Mouse (Mus musculus): Measurements from ENCODE around the gene Vmn1r13. TPM values are rescaled to one million over a fixed set of nuclear protein-coding genes. Genes with fewer than 3 reads are reported as not detected.
"Not testable (repeated sequence)": the region's sequence is repeated elsewhere in the genome, so short reads cannot be mapped to it uniquely, and the experiment has no call there.

Vmn1r13 gene
- total RNA-seq (2014; rRNA removed; ENCODE audit: low replicate concordance) (not detected in 2 replicates), polyA plus RNA-seq (2015; fragmentation: Nextera tagmentation; extraction: Ambion mirVana) (not detected in 2 replicates)

- ATAC-seq (ENCODE audit: insufficient read depth, low read depth); H3K36me3 ChIP-seq (replicated peaks; ENCODE audit: control insufficient read depth, insufficient read depth, low read length); H3K9me3 ChIP-seq (replicated peaks; ENCODE audit: control insufficient read depth, low read length); H3K27ac ChIP-seq (ENCODE audit: low read depth); H3K27me3 ChIP-seq (ENCODE audit: control insufficient read depth, insufficient read depth, low read length); H3K4me1 ChIP-seq (ENCODE audit: control insufficient read depth, insufficient read depth); H3K4me2 ChIP-seq (ENCODE audit: low read depth, low read length); DNase-seq (ENCODE audit: low spot score); H3K9ac ChIP-seq (replicated peaks; ENCODE audit: low read depth, low read length); H3K4me3 ChIP-seq (ENCODE audit: low read depth, low read length): not testable (repeated sequence)
- WGBS = 88% methylated on average over 1 of the region's 1 CpGs
Measured at GRCm38 (mm10) chr6:57202990-57203389, at the start of gene Vmn1r13. Gene Vmn1r13, plus strand, starts transcription at chr6:57203290.

- Histone ChIP-seq H3K4me3 (ENCODE audit: low read depth, low read length) (no peak within 1 kb of the TSS), H3K9ac (replicated peaks; ENCODE audit: low read depth, low read length) (no peak within 1 kb of the TSS), H3K4me2 (ENCODE audit: low read depth, low read length) (no peak within 1 kb of the TSS), H3K27ac (ENCODE audit: low read depth) (no peak within 1 kb of the TSS), H3K27me3 (ENCODE audit: control insufficient read depth, insufficient read depth, low read length) (no peaks in the 10 kb centered on the region), H3K9me3 (replicated peaks; ENCODE audit: control insufficient read depth, low read length) (no peaks in the 10 kb centered on the region), H3K36me3 (replicated peaks; ENCODE audit: control insufficient read depth, insufficient read depth, low read length) (no peaks in the 10 kb centered on the region), H3K4me1 (ENCODE audit: control insufficient read depth, insufficient read depth) (no peaks in the 10 kb centered on the region)
- no peak for TF ChIP-seq CTCF (IDR thresholded peaks at IDR 0.05; ENCODE audit: low read depth)
- TF ChIP-seq EP300 (IDR thresholded peaks at IDR 0.05; ENCODE audit: low read depth) = no peak
- WGBS = 74% methylated on average over 2 of the region's 2 CpGs
- DNase-seq (ENCODE audit: low spot score) (no peak), ATAC-seq (ENCODE audit: insufficient read depth, low read depth) (no peak)
Measured at GRCm38 (mm10) chr6:57156619-57157018, 46.5 kb upstream of the Vmn1r13 start, which contains the start of gene Vmn1r12. Gene Vmn1r12, plus strand, starts transcription at chr6:57156919.

- H3K9ac ChIP-seq (replicated peaks; ENCODE audit: low read depth, low read length); H3K27ac ChIP-seq (ENCODE audit: low read depth); DNase-seq (ENCODE audit: low spot score); H3K4me1 ChIP-seq (ENCODE audit: control insufficient read depth, insufficient read depth); H3K36me3 ChIP-seq (replicated peaks; ENCODE audit: control insufficient read depth, insufficient read depth, low read length); H3K9me3 ChIP-seq (replicated peaks; ENCODE audit: control insufficient read depth, low read length); ATAC-seq (ENCODE audit: insufficient read depth, low read depth); H3K27me3 ChIP-seq (ENCODE audit: control insufficient read depth, insufficient read depth, low read length); H3K4me2 ChIP-seq (ENCODE audit: low read depth, low read length); H3K4me3 ChIP-seq (ENCODE audit: low read depth, low read length): not testable (repeated sequence)
- WGBS = 53% methylated on average over 3 of the region's 3 CpGs
Measured at GRCm38 (mm10) chr6:57190016-57190415, 13.1 kb upstream of the Vmn1r13 start.

GRCm38 (mm10) chr6:57231386-57231785 is 28.3 kb downstream of the Vmn1r13 start, which contains the start of gene Vmn1r14:
Gene Vmn1r14, plus strand, starts transcription at chr6:57231686.
- WGBS = 84% methylated on average over 3 of the region's 3 CpGs
- no peak for DNase-seq (ENCODE audit: low spot score)
- TF ChIP-seq CTCF (IDR thresholded peaks at IDR 0.05; ENCODE audit: low read depth) = no peak
- TF ChIP-seq EP300 (IDR thresholded peaks at IDR 0.05; ENCODE audit: low read depth) = no peak
- Histone ChIP-seq H3K27ac (ENCODE audit: low read depth) (no peak within 1 kb of the TSS), H3K9ac (replicated peaks; ENCODE audit: low read depth, low read length) (no peak within 1 kb of the TSS), H3K4me1 (ENCODE audit: control insufficient read depth, insufficient read depth) (no peaks in the 10 kb centered on the region), H3K27me3 (ENCODE audit: control insufficient read depth, insufficient read depth, low read length) (no peaks in the 10 kb centered on the region), H3K36me3 (replicated peaks; ENCODE audit: control insufficient read depth, insufficient read depth, low read length) (no peaks in the 10 kb centered on the region), H3K9me3 (replicated peaks; ENCODE audit: control insufficient read depth, low read length) (no peaks in the 10 kb centered on the region), H3K4me2 (ENCODE audit: low read depth, low read length) (no peak within 1 kb of the TSS), H3K4me3 (ENCODE audit: low read depth, low read length) (no peak within 1 kb of the TSS)
- no peak for ATAC-seq (ENCODE audit: insufficient read depth, low read depth)

- Histone ChIP-seq H3K4me1 (ENCODE audit: control insufficient read depth, insufficient read depth) (no peaks in the 10 kb centered on the region), H3K27ac (ENCODE audit: low read depth) (no peak within 1 kb of the TSS), H3K4me2 (ENCODE audit: low read depth, low read length) (no peak within 1 kb of the TSS), H3K4me3 (ENCODE audit: low read depth, low read length) (no peak within 1 kb of the TSS), H3K27me3 (ENCODE audit: control insufficient read depth, insufficient read depth, low read length) (no peaks in the 10 kb centered on the region), H3K36me3 (replicated peaks; ENCODE audit: control insufficient read depth, insufficient read depth, low read length) (no peaks in the 10 kb centered on the region), H3K9ac (replicated peaks; ENCODE audit: low read depth, low read length) (no peak within 1 kb of the TSS), H3K9me3 (replicated peaks; ENCODE audit: control insufficient read depth, low read length) (no peaks in the 10 kb centered on the region)
- TF ChIP-seq EP300 (IDR thresholded peaks at IDR 0.05; ENCODE audit: low read depth) = no peak
- no peak for TF ChIP-seq CTCF (IDR thresholded peaks at IDR 0.05; ENCODE audit: low read depth)
- whole genome bisulfite sequencing = 48% methylated on average over 1 of the region's 1 CpGs
- no peak for DNase-seq (ENCODE audit: low spot score)
- no peak for ATAC-seq (ENCODE audit: insufficient read depth, low read depth)
Measured at GRCm38 (mm10) chr6:57257652-57258051, 54.6 kb downstream of the Vmn1r13 start, which contains the start of gene Vmn1r15. Gene Vmn1r15, plus strand, starts transcription at chr6:57257952.

GRCm38 (mm10) chr6:57260990-57261389 is 57.9 kb downstream of the Vmn1r13 start:
- Histone ChIP-seq H3K4me1 (ENCODE audit: control insufficient read depth, insufficient read depth) (no peaks in the 10 kb centered on the region), H3K9me3 (replicated peaks; ENCODE audit: control insufficient read depth, low read length) (no peaks in the 10 kb centered on the region), H3K4me2 (ENCODE audit: low read depth, low read length) (no peak overlapping the region), H3K4me3 (ENCODE audit: low read depth, low read length) (no peak overlapping the region), H3K27me3 (ENCODE audit: control insufficient read depth, insufficient read depth, low read length) (no peaks in the 10 kb centered on the region), H3K36me3 (replicated peaks; ENCODE audit: control insufficient read depth, insufficient read depth, low read length) (no peaks in the 10 kb centered on the region), H3K27ac (ENCODE audit: low read depth) (no peak overlapping the region), H3K9ac (replicated peaks; ENCODE audit: low read depth, low read length) (no peak overlapping the region)
- ATAC-seq (ENCODE audit: insufficient read depth, low read depth) = no peak
- TF ChIP-seq EP300 (IDR thresholded peaks at IDR 0.05; ENCODE audit: low read depth) (no peak), CTCF (IDR thresholded peaks at IDR 0.05; ENCODE audit: low read depth) (no peak)
- DNase-seq (ENCODE audit: low spot score) = no peak
- WGBS = 78% methylated on average over 2 of the region's 2 CpGs

Other genes with a start within 250 kb of the Vmn1r13 start
- gene Vmn1r5, start 233.0 kb upstream of the Vmn1r13 start, total RNA-seq (2014; rRNA removed; ENCODE audit: low replicate concordance) = not detected in 2 replicates
- gene Vmn1r5, start 233.0 kb upstream of the Vmn1r13 start, polyA plus RNA-seq (2015; fragmentation: Nextera tagmentation; extraction: Ambion mirVana) = not detected in 2 replicates
- gene Vmn1r6, start 206.0 kb upstream of the Vmn1r13 start, total RNA-seq (2014; rRNA removed; ENCODE audit: low replicate concordance) = not detected in 2 replicates
- not detected in 2 replicates for gene Vmn1r6, start 206.0 kb upstream of the Vmn1r13 start, polyA plus RNA-seq (2015; fragmentation: Nextera tagmentation; extraction: Ambion mirVana)
- gene Vmn1r7, start 178.0 kb upstream of the Vmn1r13 start, total RNA-seq (2014; rRNA removed; ENCODE audit: low replicate concordance) = not detected in 2 replicates
- gene Vmn1r7, start 178.0 kb upstream of the Vmn1r13 start, polyA plus RNA-seq (2015; fragmentation: Nextera tagmentation; extraction: Ambion mirVana) = not detected in 2 replicates
- not detected in 2 replicates for gene Vmn1r8, start 171.0 kb upstream of the Vmn1r13 start, total RNA-seq (2014; rRNA removed; ENCODE audit: low replicate concordance)
- not detected in 2 replicates for gene Vmn1r8, start 171.0 kb upstream of the Vmn1r13 start, polyA plus RNA-seq (2015; fragmentation: Nextera tagmentation; extraction: Ambion mirVana)
- not detected in 2 replicates for gene Vmn1r9, start 136.5 kb upstream of the Vmn1r13 start, total RNA-seq (2014; rRNA removed; ENCODE audit: low replicate concordance)
- not detected in 2 replicates for gene Vmn1r9, start 136.5 kb upstream of the Vmn1r13 start, polyA plus RNA-seq (2015; fragmentation: Nextera tagmentation; extraction: Ambion mirVana)
- not detected in 2 replicates for gene Vmn1r10, start 93.8 kb upstream of the Vmn1r13 start, total RNA-seq (2014; rRNA removed; ENCODE audit: low replicate concordance)
- not detected in 2 replicates for gene Vmn1r10, start 93.8 kb upstream of the Vmn1r13 start, polyA plus RNA-seq (2015; fragmentation: Nextera tagmentation; extraction: Ambion mirVana)
- not detected in 2 replicates for gene Vmn1r11, start 69.8 kb upstream of the Vmn1r13 start, total RNA-seq (2014; rRNA removed; ENCODE audit: low replicate concordance)
- gene Vmn1r11, start 69.8 kb upstream of the Vmn1r13 start, polyA plus RNA-seq (2015; fragmentation: Nextera tagmentation; extraction: Ambion mirVana) = not detected in 2 replicates
- not detected in 2 replicates for gene Vmn1r12, start 46.4 kb upstream of the Vmn1r13 start, total RNA-seq (2014; rRNA removed; ENCODE audit: low replicate concordance)
- gene Vmn1r12, start 46.4 kb upstream of the Vmn1r13 start, polyA plus RNA-seq (2015; fragmentation: Nextera tagmentation; extraction: Ambion mirVana) = not detected in 2 replicates
- not detected in 2 replicates for gene Vmn1r14, start 28.4 kb downstream of the Vmn1r13 start, total RNA-seq (2014; rRNA removed; ENCODE audit: low replicate concordance)
- gene Vmn1r14, start 28.4 kb downstream of the Vmn1r13 start, polyA plus RNA-seq (2015; fragmentation: Nextera tagmentation; extraction: Ambion mirVana) = not detected in 2 replicates
- gene Vmn1r15, start 54.7 kb downstream of the Vmn1r13 start, total RNA-seq (2014; rRNA removed; ENCODE audit: low replicate concordance) = not detected in 2 replicates
- gene Vmn1r15, start 54.7 kb downstream of the Vmn1r13 start, polyA plus RNA-seq (2015; fragmentation: Nextera tagmentation; extraction: Ambion mirVana) = not detected in 2 replicates
- not detected in 2 replicates for gene Vmn1r16, start 126.2 kb downstream of the Vmn1r13 start, total RNA-seq (2014; rRNA removed; ENCODE audit: low replicate concordance)
- gene Vmn1r16, start 126.2 kb downstream of the Vmn1r13 start, polyA plus RNA-seq (2015; fragmentation: Nextera tagmentation; extraction: Ambion mirVana) = not detected in 2 replicates
- gene Vmn1r17, start 160.4 kb downstream of the Vmn1r13 start, total RNA-seq (2014; rRNA removed; ENCODE audit: low replicate concordance) = not detected in 2 replicates
- not detected in 2 replicates for gene Vmn1r17, start 160.4 kb downstream of the Vmn1r13 start, polyA plus RNA-seq (2015; fragmentation: Nextera tagmentation; extraction: Ambion mirVana)
- gene Vmn1r18, start 192.5 kb downstream of the Vmn1r13 start, total RNA-seq (2014; rRNA removed; ENCODE audit: low replicate concordance) = not detected in 2 replicates
- not detected in 2 replicates for gene Vmn1r18, start 192.5 kb downstream of the Vmn1r13 start, polyA plus RNA-seq (2015; fragmentation: Nextera tagmentation; extraction: Ambion mirVana)
- gene Vmn1r19, start 200.5 kb downstream of the Vmn1r13 start, total RNA-seq (2014; rRNA removed; ENCODE audit: low replicate concordance) = not detected in 2 replicates
- not detected in 2 replicates for gene Vmn1r19, start 200.5 kb downstream of the Vmn1r13 start, polyA plus RNA-seq (2015; fragmentation: Nextera tagmentation; extraction: Ambion mirVana)
- gene Vmn1r20, start 225.6 kb downstream of the Vmn1r13 start, total RNA-seq (2014; rRNA removed; ENCODE audit: low replicate concordance) = not detected in 2 replicates
- gene Vmn1r20, start 225.6 kb downstream of the Vmn1r13 start, polyA plus RNA-seq (2015; fragmentation: Nextera tagmentation; extraction: Ambion mirVana) = not detected in 2 replicates

All from heart, postnatal 0 days (tissue).